Mouse (Mus musculus) gastrocnemius, postnatal 10 days (tissue): ENCODE results near the gene Dact2. TPM values are rescaled to one million over a fixed set of nuclear protein-coding genes. Genes with fewer than 3 reads are reported as not detected.
A peak's percentile ranks its signal among the peaks of the same experiment; 100 is the strongest.

Source experiments
- DNase-seq: peaks from one replicate; pipeline ENCODE4 v3.0.0; 2021; ENCODE audit warnings: mixed read lengths
- total RNA-seq, 2 experiments: library from RNA; stranded (reverse); gene quantifications; 2 replicates each; pipeline ENCODE4 v1.2.3; 2021

The Dact2 gene
- total RNA-seq, 2 experiments from 2014 or later = 2.0 to 3.5 TPM

DNA sequence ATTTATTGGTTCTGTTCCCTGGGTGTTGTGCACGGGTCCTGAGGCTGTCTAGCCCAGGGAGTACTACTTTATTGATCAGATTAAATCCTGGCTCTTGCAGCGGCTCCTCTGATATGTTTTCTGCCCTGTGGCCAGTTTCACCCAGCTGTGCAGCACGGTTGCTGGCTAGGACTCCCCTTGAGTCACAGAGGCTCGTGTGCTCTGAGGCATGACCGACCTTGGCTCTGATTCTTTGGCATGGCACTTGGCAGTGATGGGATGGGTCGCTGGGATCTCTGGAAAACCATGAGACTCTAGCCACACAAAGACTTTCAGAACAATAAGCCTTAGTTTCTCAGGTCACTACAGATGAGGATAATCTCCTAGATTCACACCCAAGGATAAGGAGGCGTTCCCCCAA is 8.7 kb upstream of the Dact2 start:
- DNase-seq = no peak

DNA sequence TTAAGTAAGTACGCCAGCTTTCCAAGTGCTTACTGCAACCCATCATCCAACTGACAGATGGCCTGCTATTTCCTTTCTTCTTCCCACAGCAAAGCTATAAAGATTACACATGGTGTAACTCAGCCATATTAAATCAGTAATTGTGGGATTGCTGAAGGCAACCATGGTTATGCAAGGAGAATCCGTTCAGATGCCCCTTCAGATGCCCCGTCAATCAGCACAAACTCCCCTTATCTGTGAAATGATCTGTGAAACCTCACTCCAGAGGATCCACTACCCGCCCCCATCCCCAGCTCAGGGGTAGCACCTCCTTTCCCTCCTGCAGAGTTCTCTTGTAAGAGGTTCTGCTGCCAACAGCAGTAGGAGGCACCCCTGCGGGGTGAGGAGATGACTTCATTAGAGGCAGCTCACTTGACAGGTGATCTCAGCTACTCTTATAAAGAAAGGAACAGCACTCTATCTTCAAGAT is 3.0 kb upstream of the Dact2 start:
- no peak for DNase-seq

DNA sequence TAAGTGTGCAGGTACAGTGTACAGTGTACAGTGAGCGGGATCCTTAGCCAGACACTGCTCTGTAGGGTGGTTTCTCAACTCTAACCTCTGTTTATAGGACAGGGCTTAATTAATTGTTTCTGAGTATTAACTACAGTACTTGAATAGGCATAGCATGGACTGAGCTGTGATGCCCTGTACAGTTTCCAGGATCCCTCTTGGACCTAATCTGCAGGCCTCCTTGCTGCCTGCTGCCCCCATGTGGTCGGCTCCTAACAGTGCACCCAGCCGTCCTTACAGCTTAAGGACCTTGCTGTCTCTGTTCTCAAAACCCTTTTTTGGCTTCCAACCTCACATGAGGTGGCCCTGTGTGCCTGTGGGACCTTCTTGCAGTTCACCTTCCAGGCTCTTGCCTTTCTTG is 2.0 kb upstream of the Dact2 start:
- peak; percentile 79 for DNase-seq

DNA sequence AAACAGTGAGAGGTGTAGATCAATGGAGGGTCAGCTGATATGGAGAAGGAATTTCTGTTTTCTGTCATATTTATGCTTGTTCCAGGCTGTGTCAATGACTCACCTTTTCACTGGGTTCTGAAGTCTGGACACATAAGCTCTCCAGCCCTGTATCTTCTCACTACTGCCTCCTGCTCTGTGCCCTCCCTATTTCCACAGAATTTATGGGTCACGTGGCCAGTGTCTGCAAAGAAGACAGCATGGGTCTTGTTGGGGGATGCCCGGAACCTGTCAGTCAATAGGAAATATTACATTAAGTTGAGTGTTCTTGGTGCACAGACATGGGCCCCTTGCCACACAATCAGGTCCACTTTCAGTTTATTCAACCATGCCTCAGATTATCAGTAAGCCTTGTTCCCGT is 1.1 kb upstream of the Dact2 start:
- DNase-seq = no peak

DNA sequence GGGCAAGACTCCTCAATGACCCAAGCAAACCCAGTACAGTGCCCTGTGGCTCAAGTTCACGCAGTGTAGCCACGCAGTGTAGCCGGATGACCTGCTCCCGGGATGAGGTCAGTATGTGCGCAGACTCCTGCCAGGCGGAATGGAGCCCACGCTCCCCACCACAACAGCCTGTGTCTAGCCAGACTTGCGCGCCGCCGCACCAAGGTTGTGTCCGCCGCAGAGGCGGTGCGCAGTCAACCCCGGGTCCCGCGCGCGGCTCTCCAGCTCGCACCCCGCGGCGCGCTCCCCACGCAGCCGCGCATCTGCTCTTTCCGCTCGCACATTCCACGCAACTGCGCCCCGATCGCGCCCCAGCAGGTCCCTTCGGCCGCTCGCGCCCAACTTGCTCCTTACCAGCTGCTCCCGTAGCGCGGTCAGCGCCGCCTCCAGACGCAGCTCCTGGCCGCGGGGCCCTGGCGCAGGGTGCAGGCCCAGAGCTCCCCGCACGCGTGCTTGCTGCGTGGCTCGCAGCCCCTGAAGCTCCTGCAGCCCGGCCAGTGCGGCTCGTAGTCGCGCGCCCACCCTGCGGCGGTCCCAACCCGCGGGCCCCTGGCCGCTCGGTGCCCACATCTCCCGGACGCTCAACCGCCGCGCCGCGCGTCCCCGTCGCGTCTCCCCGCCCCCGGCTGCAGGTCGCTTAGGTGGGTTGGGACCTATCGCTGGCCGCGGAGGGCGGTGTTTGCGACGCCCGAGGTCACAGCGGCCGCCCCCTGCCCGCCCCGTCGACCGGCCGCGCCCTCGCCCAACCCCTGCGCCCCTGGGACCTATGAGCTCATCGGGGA is 773 bp downstream of the Dact2 start:
- peak; percentile 43 for DNase-seq

DNA sequence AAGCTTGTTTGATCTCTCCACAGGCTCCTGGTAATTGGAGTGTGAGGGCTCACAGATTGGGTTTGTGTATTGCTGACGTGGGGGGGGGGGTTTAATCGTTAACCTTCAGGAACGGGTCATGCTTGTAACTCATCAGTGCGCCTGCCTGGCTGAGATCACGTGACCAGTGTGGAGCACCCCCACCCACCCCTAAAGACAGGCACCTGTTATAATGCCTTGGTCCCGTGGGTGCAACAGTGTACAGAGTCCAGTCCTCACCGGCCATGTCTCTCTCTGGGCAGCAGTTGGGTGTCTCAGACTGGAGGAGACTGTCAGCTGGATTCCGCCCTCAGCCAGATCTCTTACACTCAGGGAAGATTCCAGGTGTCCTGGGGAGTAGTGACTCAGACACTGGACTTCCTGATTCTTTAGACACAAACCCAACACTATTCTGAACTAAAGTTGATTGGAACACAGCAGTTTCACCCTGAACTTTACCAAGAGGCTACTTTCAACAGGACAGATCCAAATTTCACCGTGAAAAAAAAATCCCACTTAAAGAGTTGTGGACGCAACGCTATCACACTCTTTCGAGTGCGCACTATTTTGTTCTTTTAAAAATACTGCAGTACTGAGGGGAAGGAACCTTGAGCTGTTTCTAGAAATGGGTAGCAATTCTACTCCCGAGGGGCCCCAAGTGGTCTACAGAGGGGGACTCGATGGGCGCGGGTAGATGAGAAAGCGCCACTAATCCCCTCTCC is 1.6 kb downstream of the Dact2 start:
- no peak for DNase-seq

DNA sequence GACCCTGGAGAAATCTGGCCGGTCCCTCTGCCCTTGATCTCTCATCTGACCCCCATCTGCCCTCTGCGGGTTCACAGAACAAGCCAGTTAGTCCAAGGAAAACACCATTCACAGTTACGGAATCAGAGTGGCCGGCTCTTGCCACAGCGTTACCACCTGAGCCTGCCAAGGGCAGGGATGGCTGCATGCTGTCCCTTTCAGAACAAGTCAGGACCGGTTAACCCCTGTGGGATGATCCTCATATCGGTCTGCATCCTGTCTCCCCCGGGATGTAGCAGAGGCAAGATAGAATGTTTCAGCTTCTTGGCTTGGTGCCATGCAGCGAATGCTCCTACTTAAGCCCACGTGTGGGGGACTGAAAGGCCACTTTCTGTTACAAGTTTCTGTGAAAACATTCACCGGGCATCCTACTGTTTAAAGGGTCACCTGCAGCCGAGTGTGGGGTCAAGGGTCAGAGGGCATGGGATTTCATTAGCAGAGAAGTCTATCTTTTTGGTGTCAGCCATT is 2.8 kb downstream of the Dact2 start:
- DNase-seq = no peak

DNA sequence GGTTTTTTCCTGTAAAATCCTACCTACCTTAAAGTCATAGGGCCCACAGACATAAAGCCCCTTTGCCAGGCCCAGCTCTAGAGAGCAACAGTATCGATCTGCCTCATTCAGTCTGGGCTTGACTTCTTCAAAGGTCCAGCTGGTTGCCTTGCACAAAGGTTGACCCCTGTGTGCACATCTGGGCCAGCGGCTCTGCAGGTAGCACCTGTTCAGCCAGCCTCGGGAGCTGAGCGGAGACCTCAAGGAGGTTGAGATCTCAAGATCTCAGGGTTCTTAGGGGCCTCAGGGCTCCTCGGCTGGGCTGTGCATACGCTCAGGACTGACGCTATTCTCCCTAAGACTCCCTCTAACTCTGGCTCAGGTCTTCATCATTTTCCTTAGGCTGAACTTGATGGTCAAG is 3.9 kb downstream of the Dact2 start:
- DNase-seq = no peak

DNA sequence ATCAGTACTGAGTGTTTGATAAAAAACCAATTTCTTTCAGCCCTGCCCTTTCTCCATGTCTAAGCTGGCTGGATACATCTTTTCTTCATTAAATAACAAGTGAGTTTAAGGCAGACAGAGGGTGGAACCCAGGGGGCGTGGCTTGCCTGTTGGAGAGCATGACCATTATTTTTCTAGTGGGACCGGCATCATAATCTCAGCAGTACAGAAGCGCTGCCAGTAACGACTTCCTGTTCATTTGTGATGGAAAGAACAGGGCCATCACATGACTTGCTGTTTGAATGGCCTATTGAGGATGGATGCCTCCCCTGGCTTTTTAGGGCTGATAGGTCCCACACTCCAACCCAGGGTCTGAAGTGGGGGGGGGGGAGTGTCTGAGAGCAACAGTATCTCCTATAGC is 4.5 kb downstream of the Dact2 start:
- DNase-seq = peak; percentile 39

DNA sequence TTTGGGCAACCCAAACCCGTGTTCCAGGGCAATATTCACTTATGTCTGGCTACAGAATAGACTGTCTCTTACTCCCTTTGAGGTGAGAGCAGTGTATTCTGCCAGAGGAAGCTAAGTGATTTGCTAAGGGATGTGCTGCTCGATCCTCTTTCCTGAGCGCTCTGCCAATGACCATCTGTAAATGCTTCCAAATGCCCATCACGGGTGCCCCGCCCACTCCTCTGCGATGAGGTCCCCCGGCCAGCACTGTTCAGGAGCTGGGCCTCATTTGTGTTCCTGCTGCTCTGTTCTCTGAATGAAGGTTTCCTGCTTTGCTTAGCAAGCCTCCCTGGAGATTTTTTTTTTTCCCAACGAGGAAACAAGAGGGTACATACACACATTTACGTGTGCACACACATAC is 11.2 kb downstream of the Dact2 start:
- DNase-seq = no peak

DNA sequence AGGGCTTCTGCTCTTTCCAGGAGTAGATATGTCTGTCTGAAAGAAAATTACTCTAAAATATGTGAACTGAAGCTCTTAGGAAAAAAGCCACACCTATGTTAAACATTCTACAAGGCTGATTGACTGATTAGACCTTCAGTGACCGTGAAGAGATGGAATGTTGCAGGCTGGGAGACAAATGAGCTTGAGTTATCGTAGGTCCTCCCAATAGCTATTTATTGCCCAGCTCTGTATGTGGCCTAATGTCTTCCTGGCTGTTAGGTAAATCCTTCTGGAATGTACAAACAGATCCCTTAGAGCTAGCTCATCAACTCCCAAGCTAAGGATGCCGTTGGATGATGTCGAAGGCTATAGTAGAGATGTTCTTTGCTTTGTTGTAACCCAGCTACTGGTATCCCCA is 11.7 kb downstream of the Dact2 start:
- DNase-seq = no peak

DNA sequence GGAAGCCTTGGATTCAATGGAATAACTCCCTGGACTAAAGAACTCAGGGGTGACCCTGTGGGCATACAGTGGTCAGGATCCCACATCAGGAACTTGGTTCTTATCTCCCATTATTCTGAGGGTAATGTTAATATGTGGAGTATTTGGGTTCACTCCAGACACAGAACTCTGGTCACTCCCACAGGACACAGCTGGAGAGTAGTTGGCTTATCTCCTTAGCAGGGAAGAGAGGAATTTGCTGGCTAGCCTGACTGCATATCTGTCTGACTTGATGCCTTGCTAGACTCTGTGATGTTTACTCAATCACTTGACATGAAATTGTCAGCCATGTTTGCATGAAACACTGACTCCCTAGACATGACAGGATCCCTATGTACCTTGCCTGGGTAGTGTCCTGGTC is 15.6 kb downstream of the Dact2 start:
- DNase-seq = no peak

DNA sequence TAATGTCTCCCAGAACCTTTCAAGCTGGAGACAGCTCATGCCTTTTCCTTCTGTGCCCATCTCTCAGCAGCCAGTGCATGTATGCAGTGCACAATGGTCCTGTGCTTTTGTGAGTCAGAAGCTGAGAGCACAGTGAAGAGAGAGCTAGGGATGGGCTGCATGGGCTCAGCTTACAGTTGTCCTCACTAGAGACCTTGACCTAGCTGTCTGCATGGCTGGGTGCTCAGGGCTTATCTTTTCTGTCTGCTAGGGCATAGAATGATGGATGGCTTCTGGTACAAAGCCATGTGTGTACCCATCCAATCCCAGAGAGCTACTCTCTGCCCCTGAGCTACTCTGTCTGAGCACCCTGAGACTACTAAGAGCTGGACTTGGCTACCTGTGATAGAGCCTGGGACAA is 17.0 kb downstream of the Dact2 start:
- no peak for DNase-seq

DNA sequence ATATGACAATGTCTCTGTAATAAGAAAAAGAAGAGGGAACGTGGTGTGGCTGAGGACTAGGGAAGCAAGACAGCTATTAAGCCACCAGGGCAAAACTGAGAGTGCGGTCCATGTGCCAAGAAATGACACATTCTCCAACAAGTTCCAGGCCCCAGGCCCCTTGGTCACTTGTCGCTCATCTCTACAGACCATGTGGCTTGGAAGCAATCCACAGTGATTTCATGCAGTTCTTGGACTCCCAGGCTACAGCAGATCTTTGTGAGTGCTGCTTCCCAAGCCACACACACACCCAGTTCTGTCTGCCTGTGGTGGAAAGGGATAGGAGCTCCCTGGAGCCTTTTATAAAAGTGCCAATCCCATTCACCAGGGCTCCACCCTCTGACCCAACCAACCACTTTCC is 17.9 kb downstream of the Dact2 start:
- no peak for DNase-seq

DNA sequence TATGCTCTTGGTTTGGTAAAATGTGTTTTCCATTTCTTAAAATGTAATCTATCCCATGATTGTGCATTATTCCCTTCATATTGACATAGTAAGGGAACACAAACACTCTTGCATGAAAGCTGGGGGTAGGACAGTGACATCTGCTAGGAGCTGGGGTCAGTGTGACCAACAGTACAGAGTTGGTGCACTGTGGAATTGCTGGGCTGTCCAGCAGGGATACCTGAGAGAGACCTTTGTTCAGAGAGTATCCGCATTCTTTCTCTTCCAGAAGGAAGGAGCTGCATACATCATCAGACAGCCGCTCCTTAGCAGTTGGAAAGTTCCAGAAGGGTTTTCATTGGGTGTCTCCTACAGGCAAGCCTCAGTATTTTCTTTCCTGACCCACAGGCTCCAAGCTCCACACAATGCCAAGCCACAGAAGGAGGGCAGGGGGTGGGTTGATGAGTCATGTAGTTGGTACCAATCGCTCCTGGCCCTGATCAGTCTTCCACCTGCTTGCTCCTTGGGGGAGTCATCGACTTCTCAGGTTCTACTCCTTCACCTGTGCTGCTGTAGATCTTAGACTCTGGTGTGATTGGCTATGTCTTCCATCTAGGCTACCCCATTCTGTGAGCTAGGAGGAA is 19.8 kb downstream of the Dact2 start:
- DNase-seq = no peak

DNA sequence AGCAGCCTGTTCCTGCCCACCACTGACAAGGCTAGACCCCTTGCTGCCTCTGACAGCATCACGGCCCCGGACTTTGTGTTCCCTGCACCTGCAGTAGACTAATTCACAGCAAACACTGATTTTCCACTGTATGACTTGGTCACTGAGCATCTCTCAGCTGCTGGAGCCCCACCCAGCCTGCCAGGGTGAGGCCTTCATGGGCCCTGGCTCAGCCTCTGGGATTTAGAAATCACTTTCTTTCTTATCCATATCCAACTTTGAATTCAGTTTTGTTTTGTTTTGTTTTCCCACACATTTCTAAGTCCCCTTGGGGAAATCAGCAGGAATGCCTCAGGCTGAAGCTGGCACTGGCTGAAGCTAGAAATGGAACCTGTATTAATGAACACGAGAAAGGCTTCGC is 20.4 kb downstream of the Dact2 start:
- DNase-seq = no peak

DNA sequence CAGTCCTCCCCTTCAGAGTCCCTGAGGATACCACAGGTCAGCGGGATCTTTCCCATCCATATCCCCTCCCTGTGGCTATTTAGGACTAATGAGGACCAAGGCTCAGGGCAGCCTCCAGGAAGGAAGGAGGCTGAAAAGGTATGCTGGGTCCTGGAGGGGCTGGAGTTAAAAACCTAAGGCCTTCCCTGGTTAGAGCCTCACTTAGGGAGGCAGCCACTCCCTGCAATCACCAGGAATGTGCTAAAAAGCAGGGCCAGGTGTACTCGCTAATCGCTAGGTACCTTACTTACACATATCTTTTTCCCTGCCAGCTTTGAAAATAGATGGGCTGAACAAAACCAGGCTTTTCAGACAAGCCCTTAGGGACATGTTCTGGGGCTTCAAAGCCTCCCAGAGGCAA is 21.2 kb downstream of the Dact2 start:
- DNase-seq = no peak

DNA sequence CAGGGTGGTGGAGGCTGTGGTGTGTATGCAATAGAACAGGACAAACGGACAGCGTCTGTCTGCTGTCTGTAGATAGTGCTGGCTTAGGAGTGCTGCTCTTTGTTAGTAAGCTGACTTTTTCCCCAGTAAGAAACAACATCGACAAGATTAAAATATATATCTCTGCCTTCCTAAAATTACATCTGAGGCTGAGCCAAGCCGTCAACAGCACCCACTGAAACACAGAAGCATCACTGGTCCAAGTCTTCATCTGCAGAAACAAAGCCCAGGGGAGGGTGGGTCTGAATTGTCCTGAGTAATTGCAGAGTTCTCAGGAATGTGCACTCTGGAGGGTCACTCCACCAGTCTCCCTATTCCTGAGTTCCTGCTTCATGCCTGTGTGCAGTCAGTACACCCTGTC is 25.2 kb downstream of the Dact2 start:
- no peak for DNase-seq

DNA sequence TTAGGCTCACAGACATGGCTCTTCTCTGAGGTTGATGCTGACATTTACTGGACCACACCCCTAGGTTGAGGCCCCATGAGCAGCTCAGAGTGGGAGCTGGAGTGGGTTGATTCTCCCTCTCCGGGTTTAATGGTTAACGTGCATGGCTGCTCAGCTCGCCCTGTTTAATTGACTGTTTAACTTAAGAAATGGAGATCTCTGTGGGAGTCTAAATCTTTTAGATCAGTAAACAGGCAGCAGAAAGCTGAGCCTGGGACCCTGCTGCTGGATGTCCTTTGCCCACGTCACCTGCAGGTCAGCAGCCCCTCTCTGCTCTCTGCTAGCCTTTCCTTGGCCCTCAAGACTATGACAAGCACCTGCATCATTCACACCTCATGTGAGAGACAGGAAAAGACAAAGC is 25.6 kb downstream of the Dact2 start:
- no peak for DNase-seq

DNA sequence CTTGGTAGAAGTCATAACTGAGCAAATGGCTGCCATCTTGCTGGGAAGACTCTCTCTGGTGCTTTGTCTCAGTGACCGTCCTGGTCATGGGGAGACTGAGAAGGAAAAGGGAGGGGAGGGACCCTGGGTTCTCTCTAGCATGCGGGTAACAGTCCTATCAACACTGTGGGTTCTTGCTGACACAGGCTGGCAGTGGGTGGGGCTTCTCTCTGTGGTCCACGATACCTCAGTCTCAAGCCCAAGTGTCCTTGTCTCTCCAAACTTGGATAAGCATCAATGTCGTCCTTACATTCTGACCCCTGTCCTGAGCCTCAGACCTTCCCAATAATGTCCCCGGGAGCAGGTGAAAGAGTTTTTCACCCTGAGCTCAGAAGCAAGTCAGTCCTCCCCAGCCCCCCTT is 26.1 kb downstream of the Dact2 start:
- DNase-seq = no peak

DNA sequence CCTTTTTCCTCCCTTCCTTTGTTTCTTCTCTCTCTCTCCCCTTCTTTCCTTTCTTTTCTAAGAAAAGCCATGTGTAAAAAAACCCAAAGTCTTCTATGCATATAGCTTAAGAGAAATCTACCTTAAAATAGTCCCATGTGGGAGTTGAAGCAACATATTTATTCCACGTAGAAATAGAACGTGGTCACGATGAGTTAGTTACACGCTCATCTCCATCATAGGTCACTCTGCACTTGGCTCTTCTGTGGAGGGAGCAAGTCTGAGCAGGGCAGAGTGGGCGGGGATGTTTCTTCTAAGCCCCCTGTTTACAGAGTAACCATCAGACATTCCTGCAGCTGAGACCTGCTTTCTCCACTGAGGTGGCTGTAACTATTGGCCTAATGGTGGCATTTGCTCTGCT is 27.1 kb downstream of the Dact2 start:
- DNase-seq = no peak

DNA sequence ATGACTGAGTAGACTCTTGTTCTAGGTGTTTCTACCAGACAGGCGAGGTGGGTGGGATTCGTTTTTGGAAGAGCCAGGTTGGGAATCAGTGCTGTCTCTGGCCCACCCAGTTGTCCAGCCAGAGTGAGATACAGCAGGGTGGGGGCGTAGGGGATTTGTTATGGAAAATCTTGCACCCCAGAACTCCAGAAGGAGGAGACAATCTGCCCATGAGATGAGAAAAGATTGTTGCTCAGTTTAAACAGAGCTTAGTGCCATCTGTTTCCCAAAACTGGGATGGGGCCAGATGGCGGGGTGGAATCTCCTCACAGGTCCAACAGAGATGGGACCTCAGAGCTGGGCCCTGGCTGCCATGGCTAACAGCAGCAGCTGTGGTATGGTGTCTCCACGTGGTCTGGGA is 28.4 kb downstream of the Dact2 start:
- DNase-seq = no peak

DNA sequence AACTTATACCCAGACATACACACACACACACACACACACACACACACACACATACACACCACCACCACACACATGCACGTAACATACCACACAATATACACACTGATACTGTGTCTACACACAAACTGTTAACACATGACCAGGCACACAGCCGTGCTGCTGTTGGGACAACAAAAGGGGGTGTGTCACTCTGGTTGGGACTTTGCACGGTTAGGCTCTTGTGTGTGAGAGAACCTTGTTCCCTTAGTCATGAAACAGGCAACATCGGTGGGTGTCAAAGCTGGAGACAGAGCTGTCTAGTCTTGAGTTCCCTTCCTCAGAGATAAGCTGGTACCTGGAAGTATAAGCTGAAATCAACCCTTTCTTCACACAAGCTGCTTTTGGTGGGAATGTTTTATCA is 29.1 kb downstream of the Dact2 start:
- no peak for DNase-seq
